Mouse (Mus musculus): ENCODE measurements around the gene Snrpd3.
A peak's percentile ranks its signal among the peaks of the same experiment; 100 is the strongest.

Snrpd3 gene

GRCm38 (mm10) chr10:75534934-75535333 lies 17.6 kb downstream of the Snrpd3 start:
- no peak for DNase-seq (ENCODE audit: low spot score in 2 of 2)

- DNase-seq (ENCODE audit: low spot score in 2 of 2), result no peak
Observed at GRCm38 (mm10) chr10:75535423-75535822, 18.1 kb downstream of the Snrpd3 start.

GRCm38 (mm10) chr10:75536123-75536522 lies 18.8 kb downstream of the Snrpd3 start:
- no peak for DNase-seq (ENCODE audit: low spot score in 2 of 2)

- DNase-seq (ENCODE audit: low spot score in 2 of 2), result no peak
Observed at GRCm38 (mm10) chr10:75547901-75548300, 30.6 kb downstream of the Snrpd3 start.

GRCm38 (mm10) chr10:75548486-75548885 lies 31.1 kb downstream of the Snrpd3 start:
- peak; percentile 27 to 39 for DNase-seq (ENCODE audit: low spot score in 2 of 2)

- DNase-seq (ENCODE audit: low spot score in 2 of 2), result no peak
Observed at GRCm38 (mm10) chr10:75549886-75550285, 32.5 kb downstream of the Snrpd3 start.

GRCm38 (mm10) chr10:75551175-75551574 lies 33.8 kb downstream of the Snrpd3 start:
- DNase-seq (ENCODE audit: low spot score in 2 of 2), result no peak

- DNase-seq (ENCODE audit: low spot score in 2 of 2), result no peak
Observed at GRCm38 (mm10) chr10:75552106-75552505, 34.8 kb downstream of the Snrpd3 start.

GRCm38 (mm10) chr10:75552701-75553450 lies 35.5 kb downstream of the Snrpd3 start:
- DNase-seq (ENCODE audit: low spot score in 2 of 2), result no peak

- DNase-seq (ENCODE audit: low spot score in 2 of 2), result no peak
Observed at GRCm38 (mm10) chr10:75554090-75554489, 36.7 kb downstream of the Snrpd3 start.

GRCm38 (mm10) chr10:75555557-75555956 lies 38.2 kb downstream of the Snrpd3 start:
- DNase-seq (ENCODE audit: low spot score in 2 of 2), result no peak

GRCm38 (mm10) chr10:75556026-75556425 lies 38.7 kb downstream of the Snrpd3 start:
- peak; percentile 50 to 64 for DNase-seq (ENCODE audit: low spot score in 2 of 2)

GRCm38 (mm10) chr10:75558515-75558914 lies 41.2 kb downstream of the Snrpd3 start:
- DNase-seq (ENCODE audit: low spot score in 2 of 2), result peak; percentile 27 to 40

- DNase-seq (ENCODE audit: low spot score in 2 of 2), result no peak
Observed at GRCm38 (mm10) chr10:75559041-75559675, 41.8 kb downstream of the Snrpd3 start.

- DNase-seq (ENCODE audit: low spot score in 2 of 2), result peak; percentile 26 to 46
Observed at GRCm38 (mm10) chr10:75559676-75560548, 42.6 kb downstream of the Snrpd3 start, which contains the start of gene Lrrc75b. Lrrc75b (minus strand) TSS chr10:75560330.

- no peak for DNase-seq (ENCODE audit: low spot score in 2 of 2)
Observed at GRCm38 (mm10) chr10:75560549-75560899, 43.2 kb downstream of the Snrpd3 start.

GRCm38 (mm10) chr10:75561071-75561654 lies 43.8 kb downstream of the Snrpd3 start, which contains the start of gene Ggt1:
Ggt1 (plus strand) TSS chr10:75561604.
- DNase-seq (ENCODE audit: low spot score in 2 of 2), result no peak

GRCm38 (mm10) chr10:75562596-75562995 lies 45.2 kb downstream of the Snrpd3 start:
- no peak for DNase-seq (ENCODE audit: low spot score in 2 of 2)

GRCm38 (mm10) chr10:75564687-75565265 lies 47.4 kb downstream of the Snrpd3 start:
- no peak for DNase-seq (ENCODE audit: low spot score in 2 of 2)

- no peak for DNase-seq (ENCODE audit: low spot score in 2 of 2)
Observed at GRCm38 (mm10) chr10:75565436-75565835, 48.1 kb downstream of the Snrpd3 start.

GRCm38 (mm10) chr10:75565906-75566305 lies 48.6 kb downstream of the Snrpd3 start:
- DNase-seq (ENCODE audit: low spot score in 2 of 2), result no peak
